Mouse (Mus musculus) gastrocnemius, adult 2 months (tissue): ENCODE results near the gene Ctf2. TPM values are rescaled to one million over a fixed set of nuclear protein-coding genes. Genes with fewer than 3 reads are reported as not detected.

Experiments used
- DNase-seq: peaks from one replicate; pipeline ENCODE4 v3.0.0; 2022
- H3K27ac ChIP-seq: fragments of 200-600 bp; 2 replicates; pipeline ENCODE4 v1.8.1; 2022; ENCODE audit warnings: mild to moderate bottlenecking
- H3K4me3 ChIP-seq: fragments of 200-600 bp; 2 replicates; pipeline ENCODE4 v1.8.1; 2022; ENCODE audit warnings: mild to moderate bottlenecking, moderate library complexity
- CTCF ChIP-seq: fragments of 200-600 bp; IDR thresholded peaks from 2 replicates; pipeline ENCODE4 v1.8.1; 2022; ENCODE audit warnings: antibody characterized with exemption, mild to moderate bottlenecking, moderate library complexity
- intact Hi-C: fragments of 180-260 bp; cut with DNase I; formaldehyde crosslinking; loops from one replicate; pipeline ENCODE4 v1.15.1; 2025
- total RNA-seq, 2 experiments: library from RNA; stranded (reverse); gene quantifications; 2 replicates each; pipeline ENCODE4 v1.2.3; 2021

Gene Ctf2
- total RNA-seq, 2 experiments from 2014 or later, result not detected

DNA sequence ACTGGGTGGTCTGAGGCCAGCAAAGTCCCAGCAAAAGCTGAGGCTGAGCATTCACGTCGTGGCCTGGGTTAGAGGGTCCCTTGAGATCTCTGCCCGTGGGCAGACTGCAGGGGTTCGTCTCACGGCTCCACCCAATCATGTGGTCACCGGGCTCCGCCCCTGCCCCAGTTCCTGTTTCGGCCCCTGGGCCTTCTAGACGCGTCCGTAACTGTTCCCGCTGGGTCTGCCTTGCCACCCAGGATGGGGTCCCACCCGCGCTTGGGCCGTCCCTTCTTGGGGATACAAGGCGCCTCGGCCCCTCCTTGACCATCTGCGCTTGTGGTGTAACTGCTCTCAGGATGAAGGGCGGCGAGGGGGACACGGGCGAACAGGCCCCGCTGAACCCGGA is 37.7 kb upstream of the Ctf2 start, which contains the start of gene Orai3:
TSS of gene Orai3 (plus strand) at position 165 of the 388 bp plus-strand sequence.
- intact Hi-C loops, result loop anchor here (10.0 kb wide), 1 partner anchor 435 kb away; the partner anchor contains the start of gene Cox6a2
- peak within 1 kb of the TSS; percentile 84 for H3K4me3 ChIP-seq
- peak; percentile 93 for DNase-seq
- TF ChIP-seq CTCF, result no peak
- peak within 1 kb of the TSS; percentile 96 for H3K27ac ChIP-seq

- peak; percentile 92 for DNase-seq
- intact Hi-C loops, result no loop called here
- Histone ChIP-seq H3K4me3 (peak overlapping the region; percentile 84), H3K27ac (peak overlapping the region; percentile 96)
- no peak for TF ChIP-seq CTCF
Measured at GRCm38 (mm10) chr7:127768997-127769593, 37.1 kb upstream of the Ctf2 start.

- intact Hi-C loops, result no loop called here
- Histone ChIP-seq H3K27ac (peak overlapping the region; percentile 96; the same call in 1 of the 2 replicates), H3K4me3 (peak overlapping the region; percentile 84)
- TF ChIP-seq CTCF, result peak; percentile 12; the same call in 1 of the 2 replicates
- DNase-seq, result no peak
Measured at GRCm38 (mm10) chr7:127768346-127768996, 36.5 kb upstream of the Ctf2 start.

DNA sequence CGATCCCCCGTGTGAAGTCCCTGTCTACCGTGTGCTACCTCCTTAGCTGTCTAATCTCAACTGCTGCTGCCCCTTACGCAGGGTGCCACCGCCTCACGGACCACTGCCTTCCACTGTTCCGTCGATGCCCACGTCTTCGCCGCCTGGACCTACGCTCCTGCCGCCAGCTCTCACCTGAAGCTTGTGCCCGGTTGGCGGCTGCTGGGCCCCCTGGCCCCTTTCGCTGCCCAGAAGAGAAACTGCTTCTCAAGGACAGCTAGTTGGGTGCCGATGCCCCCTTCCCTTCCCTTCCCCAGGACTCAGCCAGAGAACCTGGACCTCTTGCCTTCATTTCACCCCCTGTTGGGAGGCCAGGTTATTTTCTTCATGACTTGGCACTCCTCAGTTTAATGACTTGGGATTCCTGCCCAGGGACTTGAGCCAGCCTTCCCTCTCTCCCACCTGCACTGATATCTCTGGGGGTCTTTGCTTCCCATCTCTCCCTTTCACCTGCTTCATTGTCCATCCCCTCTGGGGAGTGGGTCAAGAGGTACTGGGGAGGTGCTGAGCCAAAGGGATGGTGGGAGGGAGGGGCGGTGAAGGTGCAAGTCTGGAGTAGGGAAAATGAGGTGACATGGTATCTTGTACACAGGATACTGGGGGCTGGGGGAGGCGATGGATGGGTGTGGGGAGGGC is 35.8 kb upstream of the Ctf2 start:
- intact Hi-C loops, result no loop called here
- H3K4me3 ChIP-seq, result no peak overlapping the region
- no peak overlapping the region for H3K27ac ChIP-seq
- TF ChIP-seq CTCF, result no peak
- DNase-seq, result no peak

DNA sequence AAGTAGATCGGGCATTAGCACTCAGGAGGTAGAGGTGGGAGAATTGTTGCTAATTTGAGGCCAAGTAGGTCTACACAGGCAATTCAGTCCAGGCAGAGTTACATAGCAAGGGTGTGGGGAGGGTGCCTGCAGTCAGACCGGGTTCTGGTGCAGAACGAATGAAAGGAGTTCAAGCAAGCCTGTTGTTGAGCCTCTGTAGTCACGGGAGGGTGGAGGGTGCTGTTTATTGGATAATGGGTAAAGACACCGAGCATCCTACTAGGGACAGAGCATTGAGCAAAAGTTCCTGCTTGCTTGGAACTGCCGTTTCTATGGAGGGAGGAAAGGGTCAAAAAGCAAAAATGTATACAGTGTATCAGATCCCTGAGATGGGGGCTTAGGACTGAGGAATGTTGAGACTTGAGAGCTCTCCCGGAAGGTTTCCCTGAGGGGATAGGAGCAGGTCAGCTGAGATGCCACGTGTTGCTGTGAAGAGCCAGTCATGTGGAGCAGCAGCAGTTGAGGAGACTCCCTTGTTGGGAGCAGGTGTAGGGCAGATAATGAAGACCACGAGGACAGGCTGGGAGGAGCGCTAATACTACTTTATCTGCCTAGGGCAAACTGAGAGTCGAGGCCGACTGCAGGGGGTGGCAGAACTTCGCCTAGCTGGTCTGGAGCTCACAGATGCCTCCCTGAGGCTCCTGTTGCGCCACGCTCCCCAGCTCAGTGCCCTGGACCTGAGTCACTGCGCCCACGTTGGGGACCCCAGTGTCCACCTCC is 35.1 kb upstream of the Ctf2 start:
- H3K4me3 ChIP-seq, result no peak overlapping the region
- no peak for TF ChIP-seq CTCF
- H3K27ac ChIP-seq, result no peak overlapping the region
- intact Hi-C loops, result no loop called here
- DNase-seq, result no peak

DNA sequence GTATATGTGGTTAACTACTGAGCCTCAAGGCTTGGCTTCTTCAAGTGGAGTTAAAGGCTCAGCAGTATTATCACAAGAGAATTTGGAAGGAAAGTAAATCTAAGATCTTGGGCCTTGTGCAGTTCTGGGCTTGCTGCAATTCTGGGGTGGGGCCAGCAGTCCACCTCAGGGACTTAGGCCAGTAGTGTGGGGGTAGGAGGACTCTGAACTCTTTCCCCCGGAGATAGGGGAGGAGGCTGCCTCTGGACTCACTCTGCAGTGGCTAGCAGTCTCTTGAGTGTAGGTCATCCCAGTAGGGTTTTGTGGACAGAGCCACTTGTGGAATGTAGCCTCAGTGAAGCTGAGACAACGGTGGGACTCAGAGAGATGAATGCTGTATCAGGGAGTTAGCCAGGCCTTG is 33.8 kb upstream of the Ctf2 start:
- no peak for DNase-seq
- intact Hi-C loops, result no loop called here
- TF ChIP-seq CTCF, result no peak
- Histone ChIP-seq H3K4me3 (no peak overlapping the region), H3K27ac (no peak overlapping the region)

GRCm38 (mm10) chr7:127763642-127764041 is 31.7 kb upstream of the Ctf2 start:
- DNase-seq, result no peak
- H3K4me3 ChIP-seq, result no peak overlapping the region
- no peak for TF ChIP-seq CTCF
- intact Hi-C loops, result no loop called here
- no peak overlapping the region for H3K27ac ChIP-seq

DNA sequence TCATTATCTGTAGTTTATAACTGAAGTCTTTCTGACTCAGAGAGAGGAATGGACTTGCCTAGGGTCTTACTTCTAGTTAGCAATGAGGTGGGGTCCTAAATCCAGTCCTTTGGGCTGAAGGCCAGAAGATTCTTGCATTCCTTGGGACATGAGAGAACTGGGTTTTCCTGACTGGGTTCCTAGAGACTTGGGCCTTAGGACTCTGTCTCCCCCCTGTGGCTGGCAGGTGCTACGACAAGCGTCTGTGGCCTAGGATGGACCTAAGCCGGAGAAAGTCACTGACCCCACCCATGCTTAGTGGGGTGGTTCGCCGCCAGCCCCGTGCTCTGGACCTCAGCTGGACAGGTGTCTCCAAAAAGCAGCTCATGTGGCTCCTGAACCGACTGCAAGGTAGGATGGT is 29.1 kb upstream of the Ctf2 start:
- peak; percentile 79 for DNase-seq
- Histone ChIP-seq H3K4me3 (no peak overlapping the region), H3K27ac (no peak overlapping the region)
- no peak; the same call in none of the 2 replicates for TF ChIP-seq CTCF
- intact Hi-C loops, result loop anchor here (1.0 kb wide), 1 partner anchor 86 kb away; no protein-coding TSS in a partner anchor

GRCm38 (mm10) chr7:127760478-127760877 is 28.5 kb upstream of the Ctf2 start:
- no peak for TF ChIP-seq CTCF
- no peak overlapping the region for H3K4me3 ChIP-seq
- H3K27ac ChIP-seq, result no peak overlapping the region
- intact Hi-C loops, result no loop called here
- no peak for DNase-seq

DNA sequence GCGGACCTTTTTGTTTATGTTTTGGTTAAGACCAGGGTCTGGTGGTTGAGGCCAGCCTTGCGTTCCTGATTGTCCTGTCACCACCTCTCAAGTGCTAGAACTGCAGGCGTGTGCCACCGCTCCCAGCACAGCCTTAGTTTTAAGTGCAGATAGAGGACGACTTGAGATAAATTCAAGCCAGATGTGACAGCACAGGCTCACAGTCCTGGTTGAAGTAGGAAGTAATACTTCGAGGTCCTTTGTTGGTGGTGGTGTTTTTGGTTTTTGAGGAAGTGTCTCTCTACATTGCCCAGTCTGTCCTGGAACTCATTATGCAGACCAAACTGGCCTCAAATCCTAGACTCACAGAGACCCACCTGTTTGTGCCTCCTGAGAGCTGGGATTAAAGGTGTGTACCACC is 27.8 kb upstream of the Ctf2 start:
- Histone ChIP-seq H3K27ac (no peak overlapping the region), H3K4me3 (no peak overlapping the region)
- DNase-seq, result no peak
- intact Hi-C loops, result no loop called here
- TF ChIP-seq CTCF, result no peak

- intact Hi-C loops, result no loop called here
- no peak for TF ChIP-seq CTCF
Measured at GRCm38 (mm10) chr7:127753741-127754140, 21.8 kb upstream of the Ctf2 start.

GRCm38 (mm10) chr7:127753158-127753557 is 21.2 kb upstream of the Ctf2 start:
- intact Hi-C loops, result no loop called here
- no peak for TF ChIP-seq CTCF
- DNase-seq, result no peak
- no peak overlapping the region for H3K27ac ChIP-seq
- no peak overlapping the region for H3K4me3 ChIP-seq

More at GRCm38 (mm10) chr7:127753741-127754140, 21.8 kb upstream of the Ctf2 start:
- Histone ChIP-seq H3K4me3 (no peak overlapping the region), H3K27ac (no peak overlapping the region)
- DNase-seq, result no peak
